Mouse (Mus musculus): ENCODE measurements around the gene Dll3. TPM values are rescaled to one million over a fixed set of nuclear protein-coding genes. Genes with fewer than 3 reads are reported as not detected.

Gene Dll3
- polyA plus RNA-seq, 1 experiment from 2014 or later, result 19.2 TPM

Other genes starting within 250 kb of the Dll3 start
- gene Fcgbp, start 231.0 kb downstream of the Dll3 start, polyA plus RNA-seq (2015; fragmentation: Nextera tagmentation; extraction: Ambion mirVana), result 0.71 and 1.0 TPM in 2 replicates
- 0.10 and 0.13 TPM in 2 replicates for gene 9530053A07Rik, start 172.8 kb downstream of the Dll3 start, polyA plus RNA-seq (2015; fragmentation: Nextera tagmentation; extraction: Ambion mirVana)
- 57.1 and 66.1 TPM in 2 replicates for gene Fbl, start 132.5 kb downstream of the Dll3 start, polyA plus RNA-seq (2015; fragmentation: Nextera tagmentation; extraction: Ambion mirVana)
- gene Dyrk1b, start 122.8 kb downstream of the Dll3 start, polyA plus RNA-seq (2015; fragmentation: Nextera tagmentation; extraction: Ambion mirVana), result 8.1 and 9.9 TPM in 2 replicates
- gene Eid2, start 34.4 kb downstream of the Dll3 start, polyA plus RNA-seq (2015; fragmentation: Nextera tagmentation; extraction: Ambion mirVana), result 2.9 and 3.7 TPM in 2 replicates
- gene Eid2b, start 24.5 kb downstream of the Dll3 start, polyA plus RNA-seq (2015; fragmentation: Nextera tagmentation; extraction: Ambion mirVana), result 33.5 and 36.3 TPM in 2 replicates
- 1.7 and 3.1 TPM in 2 replicates for gene Selenov, start 11.1 kb downstream of the Dll3 start, polyA plus RNA-seq (2015; fragmentation: Nextera tagmentation; extraction: Ambion mirVana)
- gene Timm50, start 9.8 kb upstream of the Dll3 start, polyA plus RNA-seq (2015; fragmentation: Nextera tagmentation; extraction: Ambion mirVana), result 131 and 142 TPM in 2 replicates
- gene Supt5, start 36.5 kb upstream of the Dll3 start, polyA plus RNA-seq (2015; fragmentation: Nextera tagmentation; extraction: Ambion mirVana), result 94.9 and 112 TPM in 2 replicates
- gene Rps16, start 48.4 kb upstream of the Dll3 start, polyA plus RNA-seq (2015; fragmentation: Nextera tagmentation; extraction: Ambion mirVana), result 430 and 440 TPM in 2 replicates
- 18.8 and 26.7 TPM in 2 replicates for gene Plekhg2, start 70.4 kb upstream of the Dll3 start, polyA plus RNA-seq (2015; fragmentation: Nextera tagmentation; extraction: Ambion mirVana)
- 3.9 and 4.0 TPM in 2 replicates for gene Zfp36, start 78.0 kb upstream of the Dll3 start, polyA plus RNA-seq (2015; fragmentation: Nextera tagmentation; extraction: Ambion mirVana)
- gene Med29, start 90.5 kb upstream of the Dll3 start, polyA plus RNA-seq (2015; fragmentation: Nextera tagmentation; extraction: Ambion mirVana), result 42.7 and 47.2 TPM in 2 replicates
- gene Paf1, start 90.7 kb upstream of the Dll3 start, polyA plus RNA-seq (2015; fragmentation: Nextera tagmentation; extraction: Ambion mirVana), result 89.9 and 102 TPM in 2 replicates
- gene Gmfg, start 135.2 kb upstream of the Dll3 start, polyA plus RNA-seq (2015; fragmentation: Nextera tagmentation; extraction: Ambion mirVana), result 2.5 and 3.8 TPM in 2 replicates
- 15.1 and 17.3 TPM in 2 replicates for gene Lrfn1, start 149.7 kb upstream of the Dll3 start, polyA plus RNA-seq (2015; fragmentation: Nextera tagmentation; extraction: Ambion mirVana)
- gene Ifnl2, start 208.2 kb upstream of the Dll3 start, polyA plus RNA-seq (2015; fragmentation: Nextera tagmentation; extraction: Ambion mirVana), result not detected in 2 replicates
- not detected in 2 replicates for gene Ifnl3, start 220.6 kb upstream of the Dll3 start, polyA plus RNA-seq (2015; fragmentation: Nextera tagmentation; extraction: Ambion mirVana)
- not detected in 2 replicates for gene Sycn, start 238.6 kb upstream of the Dll3 start, polyA plus RNA-seq (2015; fragmentation: Nextera tagmentation; extraction: Ambion mirVana)
- gene Nccrp1, start 245.0 kb upstream of the Dll3 start, polyA plus RNA-seq (2015; fragmentation: Nextera tagmentation; extraction: Ambion mirVana), result 0.14 TPM in 1 of 2 replicates, not detected in the other

Measured in hindbrain, embryonic 16.5 days (tissue).